Mouse (Mus musculus): Measurements from ENCODE around the gene Pigx. TPM values are rescaled to one million over a fixed set of nuclear protein-coding genes. Genes with fewer than 3 reads are reported as not detected.
"Not testable (repeated sequence)": the region's sequence is repeated elsewhere in the genome, so short reads cannot be mapped to it uniquely, and the experiment has no call there.

Gene Pigx
- polyA plus RNA-seq, 1 experiment from 2014 or later, result 95.6 TPM

GRCm38 (mm10) chr16:32107342-32108045, 8.0 kb upstream of the Pigx start:
- Histone ChIP-seq H3K9me3 (no peaks in the 10 kb centered on the region), H3K9ac (no peak overlapping the region), H3K36me3 (peaks cover 34% of the 10 kb centered on the region), H3K27me3 (no peaks in the 10 kb centered on the region), H3K4me3 (no peak overlapping the region), H3K4me1 (no peaks in the 10 kb centered on the region), H3K4me2 (no peak overlapping the region), H3K27ac (no peak overlapping the region)
- no peak for ATAC-seq (ENCODE audit: borderline replicate concordance, extremely low read depth, low FRiP score, low TSS enrichment)
- WGBS, result 86% methylated on average over 12 of the region's 12 CpGs

- Histone ChIP-seq H3K27ac (no peak overlapping the region), H3K9me3 (no peaks in the 10 kb centered on the region), H3K27me3 (no peaks in the 10 kb centered on the region), H3K9ac (no peak overlapping the region), H3K4me1 (no peaks in the 10 kb centered on the region), H3K36me3 (peaks cover 34% of the 10 kb centered on the region), H3K4me3 (no peak overlapping the region), H3K4me2 (no peak overlapping the region)
- 97% methylated on average over 1 of the region's 1 CpGs for WGBS
- ATAC-seq (ENCODE audit: borderline replicate concordance, extremely low read depth, low FRiP score, low TSS enrichment), result no peak
These were observed 6.2 kb upstream of the Pigx start for GRCm38 (mm10) chr16:32105698-32106097.

GRCm38 (mm10) chr16:32102295-32102694, 2.8 kb upstream of the Pigx start:
- ATAC-seq (ENCODE audit: borderline replicate concordance, extremely low read depth, low FRiP score, low TSS enrichment), result no peak
- H3K9ac ChIP-seq, result no peak overlapping the region
- H3K9me3 ChIP-seq, result no peaks in the 10 kb centered on the region

DNA sequence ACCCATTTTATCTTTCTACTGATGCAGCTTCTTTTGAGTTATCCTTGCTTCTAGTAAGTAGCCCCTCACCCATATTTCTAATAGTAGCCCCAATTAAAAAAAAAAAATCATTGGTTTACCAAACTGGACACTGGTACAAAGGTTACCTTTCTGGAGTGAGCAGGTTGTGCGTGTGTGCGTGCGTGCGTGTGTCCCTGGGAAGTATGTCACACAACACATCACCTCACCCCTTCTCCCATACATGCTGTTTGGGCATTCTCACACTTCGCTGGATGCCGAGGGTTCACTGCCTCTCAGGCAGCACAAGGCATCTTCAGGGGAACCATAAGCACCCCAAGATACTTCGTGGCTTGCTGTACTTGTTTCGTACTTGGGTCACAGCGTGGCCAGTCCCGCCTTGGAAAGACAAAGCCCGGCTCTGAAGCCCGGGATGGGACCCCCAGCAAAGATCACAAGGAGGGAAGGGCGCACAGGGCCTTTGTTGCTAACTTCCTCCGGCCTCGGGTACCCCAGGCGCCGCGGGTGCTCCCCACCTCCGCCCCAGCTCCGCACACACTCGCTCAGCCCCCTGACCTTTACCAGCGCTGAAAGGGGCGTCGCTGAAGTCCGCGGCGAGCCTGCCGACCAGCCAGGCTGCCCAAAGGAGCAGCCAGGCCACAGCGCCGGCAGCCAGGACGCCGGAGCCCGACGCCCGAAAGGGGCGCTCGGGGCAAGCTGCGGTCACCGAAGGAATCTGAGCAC, 473 bp downstream of the Pigx start:
- no peaks in the 10 kb centered on the region for H3K9me3 ChIP-seq
- peak overlapping the region; percentile 75 for H3K9ac ChIP-seq
- H3K27ac ChIP-seq, result peak overlapping the region; percentile 83
- no peaks in the 10 kb centered on the region for H3K27me3 ChIP-seq
- peak; percentile 83 for ATAC-seq (ENCODE audit: borderline replicate concordance, extremely low read depth, low FRiP score, low TSS enrichment)
- peak overlapping the region; percentile 70 for H3K4me3 ChIP-seq
- H3K36me3 ChIP-seq, result 0 out of 2 replicates have a peak, but pooled peaks cover 17% of the 10 kb centered on the region
- H3K4me2 ChIP-seq, result peak overlapping the region; percentile 78
- H3K4me1 ChIP-seq, result peaks cover 18% of the 10 kb centered on the region
- WGBS, result under 1% methylated on average over 39 of the region's 39 CpGs

More at GRCm38 (mm10) chr16:32102295-32102694, 2.8 kb upstream of the Pigx start:
- no peaks in the 10 kb centered on the region for H3K27me3 ChIP-seq
- H3K4me2 ChIP-seq, result no peak overlapping the region
- WGBS, result 88% methylated on average over 13 of the region's 13 CpGs
- H3K36me3 ChIP-seq, result peaks cover 30% of the 10 kb centered on the region
- peaks cover 18% of the 10 kb centered on the region for H3K4me1 ChIP-seq
- no peak overlapping the region for H3K4me3 ChIP-seq
- no peak overlapping the region for H3K27ac ChIP-seq

DNA sequence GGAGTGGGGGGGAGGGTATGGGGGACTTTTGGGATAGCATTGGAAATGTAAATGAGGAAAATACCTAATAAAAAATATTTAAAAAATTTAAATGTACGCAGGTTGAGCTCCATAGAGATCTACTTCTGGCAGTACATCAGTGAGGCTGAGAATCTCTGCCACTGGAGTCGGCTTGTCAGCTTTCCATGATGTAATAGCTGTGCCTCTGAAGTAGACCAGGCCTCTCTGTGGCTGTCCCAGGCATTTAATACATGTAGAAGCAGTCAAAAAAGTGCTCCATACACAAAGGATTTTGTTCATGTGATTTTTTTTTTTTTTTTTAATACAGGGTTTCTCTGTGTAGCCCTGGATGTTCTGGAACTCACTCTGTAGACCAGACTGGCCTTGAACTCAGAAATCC, 1.8 kb downstream of the Pigx start:
- not testable (repeated sequence) for H3K9ac ChIP-seq; H3K27me3 ChIP-seq; H3K9me3 ChIP-seq; H3K4me3 ChIP-seq; ATAC-seq (ENCODE audit: borderline replicate concordance, extremely low read depth, low FRiP score, low TSS enrichment); H3K27ac ChIP-seq; H3K36me3 ChIP-seq; H3K4me2 ChIP-seq
- H3K4me1 ChIP-seq, result peaks cover 18% of the 10 kb centered on the region
- 68% methylated on average over 2 of the region's 2 CpGs for WGBS

DNA sequence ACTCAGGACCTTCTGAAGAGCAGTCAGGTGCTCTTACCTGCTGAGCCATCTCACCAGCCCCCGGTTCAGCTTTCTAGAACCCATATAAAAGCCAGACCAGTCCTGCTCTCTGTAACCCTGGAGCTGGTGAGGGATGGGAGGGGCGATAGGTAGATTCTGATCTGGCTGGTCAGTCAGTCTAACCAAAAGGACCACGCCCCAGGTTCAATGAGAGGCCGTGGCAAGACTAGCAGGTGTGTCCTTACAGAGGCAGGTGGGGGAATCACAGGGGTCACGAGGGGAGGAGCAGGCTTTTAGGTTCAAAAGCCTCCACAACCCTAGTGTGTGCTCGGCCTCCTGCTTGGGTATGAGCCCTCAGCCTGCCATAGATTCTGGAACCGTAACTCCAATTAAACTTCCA, 8.1 kb downstream of the Pigx start:
- Histone ChIP-seq H3K9ac (no peak overlapping the region), H3K36me3 (peaks cover 41% of the 10 kb centered on the region)
- WGBS, result 93% methylated on average over 7 of the region's 7 CpGs

GRCm38 (mm10) chr16:32087629-32088443, 11.7 kb downstream of the Pigx start:
- H3K4me1 ChIP-seq, result peaks cover 10% of the 10 kb centered on the region; the same call in 1 of the 2 replicates
- H3K36me3 ChIP-seq, result peaks cover 53% of the 10 kb centered on the region
- no peaks in the 10 kb centered on the region for H3K27me3 ChIP-seq
- no peaks in the 10 kb centered on the region for H3K9me3 ChIP-seq
- no peak overlapping the region for H3K9ac ChIP-seq
- WGBS, result 58% methylated on average over 17 of the region's 17 CpGs
- H3K4me2 ChIP-seq, result no peak overlapping the region
- no peak overlapping the region for H3K4me3 ChIP-seq
- peak overlapping the region; percentile 57 for H3K27ac ChIP-seq
- no peak for ATAC-seq (ENCODE audit: borderline replicate concordance, extremely low read depth, low FRiP score, low TSS enrichment)

More for the DNA sequence above, 8.1 kb downstream of the Pigx start:
- Histone ChIP-seq H3K9me3 (no peaks in the 10 kb centered on the region), H3K27me3 (no peaks in the 10 kb centered on the region), H3K4me3 (no peak overlapping the region), H3K4me2 (no peak overlapping the region), H3K27ac (no peak overlapping the region), H3K4me1 (peaks cover 10% of the 10 kb centered on the region; the same call in 1 of the 2 replicates)
- no peak for ATAC-seq (ENCODE audit: borderline replicate concordance, extremely low read depth, low FRiP score, low TSS enrichment)

GRCm38 (mm10) chr16:32078991-32079511, 20.5 kb downstream of the Pigx start, which contains the start of gene Pak2:
Gene Pak2 (minus strand): TSS chr16:32079342.
- Histone ChIP-seq H3K4me2 (peak within 1 kb of the TSS; percentile 72), H3K4me1 (peaks cover 18% of the 10 kb centered on the region), H3K4me3 (peak within 1 kb of the TSS; percentile 78), H3K27me3 (no peaks in the 10 kb centered on the region), H3K9ac (peak within 1 kb of the TSS; percentile 81), H3K9me3 (no peaks in the 10 kb centered on the region), H3K36me3 (0 out of 2 replicates have a peak, but pooled peaks cover 5% of the 10 kb centered on the region), H3K27ac (peak within 1 kb of the TSS; percentile 97)
- WGBS, result under 1% methylated on average over 53 of the region's 60 CpGs
- peak; percentile 96 for ATAC-seq (ENCODE audit: borderline replicate concordance, extremely low read depth, low FRiP score, low TSS enrichment)

DNA sequence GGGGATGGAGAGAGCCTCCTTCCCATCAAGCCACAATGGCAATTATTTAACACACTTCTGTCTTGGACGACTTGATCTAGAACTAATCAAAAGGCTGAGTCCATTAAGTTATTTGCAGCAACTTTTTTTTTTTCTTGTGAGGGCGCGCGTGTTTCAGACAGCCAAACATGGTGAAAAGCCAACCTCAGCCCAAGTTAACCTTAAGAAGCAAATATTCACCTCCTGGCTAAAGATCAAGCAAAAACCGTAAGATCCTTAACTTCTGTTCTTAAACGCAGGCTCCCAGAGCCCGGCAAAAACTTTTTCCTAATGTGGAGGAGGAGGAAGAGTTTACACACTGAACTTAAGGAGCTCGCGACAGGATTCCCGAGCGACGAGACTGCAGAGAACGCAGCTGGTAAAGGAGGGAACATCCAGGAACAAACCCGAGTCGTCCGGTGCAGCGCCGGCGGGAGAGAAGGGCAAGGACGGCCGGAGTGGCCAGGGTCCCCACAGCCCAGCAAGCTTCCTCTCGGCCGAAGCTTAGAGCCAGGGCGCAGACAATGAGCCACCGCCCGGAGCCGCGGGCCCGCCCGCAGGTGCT, 21.0 kb downstream of the Pigx start:
- 0 out of 2 replicates have a peak, but pooled peaks cover 3% of the 10 kb centered on the region for H3K36me3 ChIP-seq
- H3K4me3 ChIP-seq, result peak overlapping the region; percentile 78
- H3K9ac ChIP-seq, result peak overlapping the region; percentile 81
- H3K4me1 ChIP-seq, result peaks cover 18% of the 10 kb centered on the region
- H3K27me3 ChIP-seq, result no peaks in the 10 kb centered on the region
- no peak for ATAC-seq (ENCODE audit: borderline replicate concordance, extremely low read depth, low FRiP score, low TSS enrichment)
- peak overlapping the region; percentile 72 for H3K4me2 ChIP-seq
- WGBS, result under 1% methylated on average over 28 of the region's 30 CpGs
- H3K9me3 ChIP-seq, result no peaks in the 10 kb centered on the region
- H3K27ac ChIP-seq, result peak overlapping the region; percentile 97

GRCm38 (mm10) chr16:32077648-32078407, 21.7 kb downstream of the Pigx start:
- no peak for ATAC-seq (ENCODE audit: borderline replicate concordance, extremely low read depth, low FRiP score, low TSS enrichment)
- Histone ChIP-seq H3K36me3 (no peaks in the 10 kb centered on the region), H3K4me2 (peak overlapping the region; percentile 72), H3K4me1 (peaks cover 18% of the 10 kb centered on the region), H3K27ac (peak overlapping the region; percentile 97), H3K4me3 (peak overlapping the region; percentile 78), H3K9ac (peak overlapping the region; percentile 81), H3K9me3 (no peaks in the 10 kb centered on the region), H3K27me3 (no peaks in the 10 kb centered on the region)
- 5% methylated on average over 13 of the region's 13 CpGs for WGBS

All from lung, embryonic 15.5 days (tissue).